Mouse (Mus musculus) stomach, postnatal 0 days (tissue): ENCODE data around the gene Tmco3.

Source experiments
- CTCF ChIP-seq: IDR thresholded peaks from 2 replicates; pipeline ENCODE4 v1.5.1; 2016; ENCODE audit warnings: antibody characterized with exemption, low read depth, mild to moderate bottlenecking, moderate library complexity
- EP300 ChIP-seq: optimal IDR thresholded peaks from 2 replicates; pipeline ENCODE3; 2016; ENCODE audit warnings: antibody characterized with exemption

DNA sequence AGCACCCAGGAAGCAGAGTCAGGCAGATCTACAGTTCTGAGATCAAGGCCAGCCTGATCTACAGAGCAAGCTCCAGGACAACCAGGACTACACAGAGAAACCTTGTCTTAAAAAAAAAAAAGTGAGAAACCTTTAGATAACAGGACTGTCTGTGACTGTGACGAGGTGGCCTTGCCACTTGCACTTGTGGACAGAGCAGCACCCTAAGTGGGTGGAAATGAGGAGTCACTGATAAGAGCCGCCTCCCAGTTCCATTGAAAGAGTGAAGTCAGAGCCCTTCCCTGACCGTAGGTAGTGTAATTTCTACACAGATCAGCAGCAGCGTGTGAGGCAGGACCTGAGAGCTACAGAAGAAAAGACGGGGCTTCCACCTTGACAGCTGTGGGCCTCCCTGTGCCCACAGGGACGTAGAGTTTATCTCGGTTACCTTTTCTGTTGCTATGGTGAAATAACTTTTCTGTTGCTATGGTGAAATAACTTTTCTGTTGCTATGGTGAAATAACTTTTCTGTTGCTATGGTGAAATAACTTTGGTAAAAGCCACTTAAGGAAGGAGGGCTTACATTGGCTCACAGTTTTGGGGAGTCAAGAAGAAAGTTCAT is 18.4 kb downstream of the Tmco3 start:
- no peak for TF ChIP-seq CTCF
- TF ChIP-seq EP300 = no peak
